Mouse (Mus musculus) brain, adult 2 months (tissue): Measurements from ENCODE around the gene Trim66.

Source experiments
- DNase-seq: peaks from one replicate; pipeline ENCODE4 v3.0.0; 2011; ENCODE audit warnings: low read depth, low spot score

Gene Trim66

GRCm38 (mm10) chr7:109522084-109522483, 14.2 kb upstream of the Trim66 start:
- DNase-seq = no peak

GRCm38 (mm10) chr7:109519936-109520335, 12.0 kb upstream of the Trim66 start:
- no peak for DNase-seq

GRCm38 (mm10) chr7:109518838-109519696, 11.1 kb upstream of the Trim66 start, which contains the start of gene Rpl27a:
Gene Rpl27a (plus strand): TSS chr7:109519147.
- peak; percentile 99 for DNase-seq

- DNase-seq = no peak
Measured at GRCm38 (mm10) chr7:109518036-109518681, 10.2 kb upstream of the Trim66 start.

- no peak for DNase-seq
Measured at GRCm38 (mm10) chr7:109516500-109516899, 8.6 kb upstream of the Trim66 start.

- DNase-seq = no peak
Measured at GRCm38 (mm10) chr7:109511838-109512237, 3.9 kb upstream of the Trim66 start.

GRCm38 (mm10) chr7:109510799-109511198, 2.9 kb upstream of the Trim66 start:
- DNase-seq = no peak

GRCm38 (mm10) chr7:109507572-109507971, 362 bp downstream of the Trim66 start:
- no peak for DNase-seq

- DNase-seq = no peak
Measured at GRCm38 (mm10) chr7:109507119-109507518, 815 bp downstream of the Trim66 start.

GRCm38 (mm10) chr7:109497507-109497906, 10.4 kb downstream of the Trim66 start:
- DNase-seq = no peak

GRCm38 (mm10) chr7:109493319-109494316, 14.3 kb downstream of the Trim66 start:
- peak; percentile 91 for DNase-seq

GRCm38 (mm10) chr7:109492616-109493318, 15.2 kb downstream of the Trim66 start:
- DNase-seq = peak; percentile 65

- DNase-seq = peak; percentile 61
Measured at GRCm38 (mm10) chr7:109484221-109484620, 23.7 kb downstream of the Trim66 start.

GRCm38 (mm10) chr7:109480765-109481197, 27.2 kb downstream of the Trim66 start:
- peak; percentile 24 for DNase-seq

GRCm38 (mm10) chr7:109477926-109478325, 30.0 kb downstream of the Trim66 start:
- DNase-seq = no peak

GRCm38 (mm10) chr7:109470700-109471099, 37.2 kb downstream of the Trim66 start:
- DNase-seq = peak; percentile 37

GRCm38 (mm10) chr7:109468262-109468701, 39.7 kb downstream of the Trim66 start:
- DNase-seq = peak; percentile 60

- peak; percentile 74 for DNase-seq
Measured at GRCm38 (mm10) chr7:109467591-109467990, 40.3 kb downstream of the Trim66 start.

GRCm38 (mm10) chr7:109460698-109461097, 47.2 kb downstream of the Trim66 start:
- DNase-seq = no peak

- DNase-seq = no peak
Measured at GRCm38 (mm10) chr7:109456563-109456962, 51.4 kb downstream of the Trim66 start.

- DNase-seq = no peak
Measured at GRCm38 (mm10) chr7:109455748-109456147, 52.2 kb downstream of the Trim66 start.
